Mouse (Mus musculus) forelimb bud, embryonic 11.5 days (tissue): ENCODE results near the gene Lrp5.
"Not testable (repeated sequence)": the region's sequence is repeated elsewhere in the genome, so short reads cannot be mapped to it uniquely, and the experiment has no call there.

Source experiments
- DNase-seq: peaks from one replicate; pipeline ENCODE4 v3.0.0-alpha.2; 2012; ENCODE audit warnings: low read depth, low spot score

The Lrp5 gene

DNA sequence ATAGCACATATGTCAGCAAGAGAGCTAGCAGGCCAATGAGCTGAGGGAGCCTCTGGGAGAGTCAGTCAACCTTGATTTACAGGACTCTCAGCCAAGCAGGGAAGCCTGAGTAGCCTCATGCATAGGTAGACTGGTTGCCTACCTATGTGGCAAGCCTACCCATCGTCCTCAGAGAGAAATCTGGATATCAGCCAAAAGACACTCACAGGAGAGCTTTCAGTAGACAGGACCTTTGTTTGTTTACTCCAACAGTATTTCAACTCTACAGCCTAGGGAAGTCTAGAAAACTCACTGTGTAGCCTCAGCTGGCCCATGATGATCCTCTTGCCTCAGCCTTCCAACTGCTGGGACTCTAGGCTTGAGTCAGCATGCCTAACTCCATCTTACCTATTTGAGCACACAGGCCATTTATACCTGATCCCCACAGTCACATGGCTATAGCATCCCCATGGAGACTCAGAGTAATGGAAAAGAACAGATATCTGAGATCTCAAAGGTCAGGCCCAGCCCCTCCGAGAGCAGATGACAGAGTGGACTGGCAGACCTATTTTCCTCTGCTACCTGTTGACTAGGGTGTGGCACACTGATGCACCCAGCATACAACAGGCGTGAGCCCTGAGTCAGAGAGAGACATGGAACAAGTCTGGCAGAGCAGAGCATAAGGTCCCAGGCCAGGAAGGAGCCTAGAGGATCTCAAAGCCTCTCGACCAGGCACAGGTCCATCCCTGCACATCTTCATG lies 73.7 kb downstream of the Lrp5 start:
- DNase-seq, result no peak

DNA sequence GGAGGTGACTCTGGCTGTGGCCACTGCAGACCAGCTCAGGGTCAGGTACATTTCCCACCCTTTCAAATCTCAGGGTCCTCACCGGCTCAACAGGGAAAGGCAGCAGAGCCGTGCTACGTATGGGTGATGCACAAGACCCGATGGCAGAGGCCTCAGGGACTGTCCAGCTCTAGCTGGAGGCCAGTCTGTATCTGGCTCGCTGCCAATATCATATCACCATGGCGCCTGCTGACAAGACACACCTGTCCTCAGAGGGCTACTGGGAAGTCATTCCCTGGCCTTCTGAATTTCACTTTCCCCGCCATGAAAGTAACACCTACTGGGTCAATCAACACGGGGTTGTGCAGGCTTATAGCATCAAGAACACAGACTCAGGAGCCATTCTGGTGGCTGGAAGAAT lies 74.6 kb downstream of the Lrp5 start:
- no peak for DNase-seq

DNA sequence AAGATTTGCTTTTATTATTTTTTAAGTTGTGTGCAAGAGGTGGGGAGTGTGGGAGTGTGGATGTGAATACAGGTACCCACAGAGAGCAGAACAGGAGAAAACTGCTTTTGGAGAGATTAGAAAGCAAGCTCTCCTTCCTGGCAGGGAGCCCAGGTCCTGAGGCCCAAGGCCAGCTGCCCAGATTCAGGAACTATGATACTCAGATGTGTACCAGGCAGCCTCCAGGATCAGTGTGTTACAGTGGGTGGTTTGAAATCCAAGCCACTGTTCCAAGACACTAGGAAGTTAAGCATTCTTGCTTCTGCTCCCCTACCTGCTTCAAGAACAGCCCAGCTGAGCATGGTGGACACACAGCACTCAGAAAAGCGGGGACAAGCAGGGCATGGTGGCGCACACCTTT lies 75.5 kb downstream of the Lrp5 start:
- no peak for DNase-seq

DNA sequence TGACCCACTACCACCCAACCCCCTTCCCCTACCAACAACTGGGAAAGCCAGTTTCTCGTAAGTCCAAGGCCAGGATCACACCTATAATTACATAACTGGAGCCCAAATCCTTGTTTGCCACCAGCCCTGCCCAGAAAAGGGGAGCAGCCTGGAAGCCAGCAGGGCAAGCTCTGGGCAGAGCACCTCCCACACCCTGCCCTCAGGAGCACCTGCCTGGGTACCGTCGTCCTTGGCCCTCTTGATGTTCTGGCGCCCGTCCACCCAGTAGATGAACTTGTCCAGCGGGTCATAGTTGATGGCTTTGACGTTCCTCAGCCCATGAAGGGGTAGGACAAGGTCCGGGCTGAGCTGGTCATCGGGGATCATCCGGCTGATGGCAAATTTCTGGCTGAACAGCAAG lies 76.5 kb downstream of the Lrp5 start:
- no peak for DNase-seq

DNA sequence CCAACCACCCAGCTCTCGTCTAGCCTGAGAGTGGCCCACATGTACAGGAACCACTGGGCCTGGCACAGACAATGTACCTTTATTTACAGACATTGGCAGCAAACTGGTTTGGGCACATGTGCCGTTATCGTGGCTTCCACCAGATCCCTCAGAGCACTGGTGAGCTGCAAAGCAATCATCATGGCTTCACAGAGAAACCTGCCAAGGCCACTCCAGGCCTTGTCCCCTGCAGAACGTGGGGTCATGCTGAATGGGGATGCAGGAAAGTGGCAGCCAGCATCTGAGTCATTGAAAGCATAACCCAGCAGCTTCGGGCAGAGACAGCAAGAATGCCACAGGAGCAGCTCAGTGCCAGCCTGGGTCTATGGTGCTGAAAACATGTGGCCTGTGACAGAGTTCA lies 92.0 kb downstream of the Lrp5 start:
- no peak for DNase-seq

DNA sequence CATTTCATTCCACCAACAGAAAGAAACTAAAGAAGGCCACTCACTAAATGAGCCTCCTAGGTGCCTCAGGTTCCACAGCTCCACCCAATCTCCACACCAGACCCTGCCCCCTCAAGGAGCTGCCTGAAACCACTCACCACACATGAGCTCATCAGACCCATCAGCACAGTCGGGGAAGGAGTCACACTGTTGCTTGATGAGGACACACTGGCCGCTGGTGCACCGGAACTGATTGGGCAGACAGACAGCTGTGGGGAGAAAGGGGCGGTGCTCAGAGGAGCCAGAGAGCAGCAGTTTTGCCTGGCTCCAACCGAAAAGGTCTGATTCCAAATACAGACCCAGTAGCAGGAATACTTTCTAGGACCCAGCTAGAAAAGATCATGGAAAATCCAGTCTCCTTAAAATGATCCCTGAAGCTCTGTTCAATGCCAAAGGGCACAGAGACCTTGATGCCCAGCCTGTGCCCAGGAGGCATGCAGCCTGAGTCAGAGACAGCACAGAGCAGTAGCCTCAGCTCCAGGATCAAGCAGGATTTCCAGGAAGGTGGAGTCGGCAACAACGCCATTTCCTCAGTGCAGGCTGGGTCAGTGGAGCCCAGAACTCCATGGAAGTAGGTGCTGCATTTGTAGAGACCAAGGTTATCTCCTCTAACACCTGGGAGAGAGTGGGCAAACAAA lies 92.8 kb downstream of the Lrp5 start:
- no peak for DNase-seq

DNA sequence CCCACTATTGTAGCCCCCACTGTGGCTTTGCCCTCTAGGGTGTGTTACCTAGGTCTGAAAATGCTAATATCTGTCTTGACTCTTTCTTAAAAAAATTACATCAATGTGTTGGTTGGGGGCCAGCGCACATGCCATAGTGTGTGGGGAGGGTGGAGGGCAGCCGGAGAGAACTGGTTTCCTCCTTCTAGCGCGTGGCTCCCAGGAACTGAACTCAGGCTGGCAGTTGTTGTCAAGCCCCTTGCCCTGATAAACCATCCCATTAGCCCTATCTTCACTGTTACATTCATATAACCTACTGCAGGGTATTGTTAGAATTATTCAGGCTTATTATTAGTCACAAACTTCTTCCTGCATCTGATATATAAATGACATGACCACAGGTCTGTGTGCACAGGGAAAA lies 96.4 kb downstream of the Lrp5 start:
- no peak for DNase-seq

DNA sequence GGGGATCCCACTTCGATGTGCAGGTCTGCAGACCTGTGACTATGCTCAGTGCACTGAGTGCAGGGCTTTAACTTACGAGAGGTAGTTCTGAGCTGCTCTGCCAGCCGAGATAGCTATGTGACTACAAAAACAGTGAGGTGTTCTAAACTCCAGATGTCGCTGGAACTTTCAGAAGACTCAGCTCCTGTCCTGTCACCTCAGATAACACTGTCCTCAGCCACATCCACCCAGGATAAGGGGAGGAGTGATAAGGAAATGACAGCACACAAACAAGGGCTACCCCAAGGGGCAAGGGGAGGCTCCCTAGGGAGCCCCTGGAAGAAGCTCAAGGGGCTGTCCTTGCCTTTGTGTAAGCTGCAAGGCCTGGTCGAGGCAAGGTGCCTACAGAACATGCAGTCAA lies 96.8 kb downstream of the Lrp5 start:
- no peak for DNase-seq

DNA sequence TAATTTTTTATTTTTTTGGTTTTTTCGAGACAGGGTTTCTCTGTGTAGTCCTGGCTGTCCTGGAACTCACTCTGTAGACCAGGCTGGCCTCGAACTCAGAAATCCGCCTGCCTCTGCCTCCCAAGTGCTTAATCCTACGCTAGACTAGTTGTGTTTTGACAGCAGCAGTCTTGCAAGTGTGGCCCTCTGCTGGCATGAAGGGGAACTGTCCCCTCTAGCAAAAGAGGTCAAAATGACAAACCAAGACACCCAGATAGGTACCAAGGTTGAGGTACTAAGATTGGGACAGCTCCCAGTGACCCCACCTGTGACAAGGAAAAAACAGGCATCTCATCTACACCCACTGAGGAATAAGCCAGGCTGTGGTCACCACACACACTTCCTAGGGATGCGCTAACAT lies 98.6 kb downstream of the Lrp5 start:
- DNase-seq, result not testable (repeated sequence)

DNA sequence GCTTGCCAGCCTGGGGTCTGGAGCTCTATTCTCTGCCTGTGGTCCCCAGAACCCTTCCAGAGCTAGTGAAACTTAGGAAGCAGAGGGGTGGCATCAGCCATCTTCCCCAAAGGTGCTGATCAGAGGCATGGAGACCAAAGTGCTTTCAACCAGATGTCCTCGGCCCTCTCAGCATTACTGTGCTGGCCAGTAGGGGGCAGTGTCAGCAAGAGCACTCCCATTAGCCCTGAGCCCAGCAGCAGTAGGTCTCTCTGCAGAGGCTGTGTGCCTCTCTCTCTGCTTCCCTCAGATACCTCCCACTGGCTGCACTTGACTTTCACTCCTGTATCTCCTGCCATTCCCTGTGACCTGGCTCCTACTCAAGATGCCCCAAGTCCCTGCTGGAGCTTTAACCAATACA lies 99.8 kb downstream of the Lrp5 start:
- DNase-seq, result peak; percentile 57

DNA sequence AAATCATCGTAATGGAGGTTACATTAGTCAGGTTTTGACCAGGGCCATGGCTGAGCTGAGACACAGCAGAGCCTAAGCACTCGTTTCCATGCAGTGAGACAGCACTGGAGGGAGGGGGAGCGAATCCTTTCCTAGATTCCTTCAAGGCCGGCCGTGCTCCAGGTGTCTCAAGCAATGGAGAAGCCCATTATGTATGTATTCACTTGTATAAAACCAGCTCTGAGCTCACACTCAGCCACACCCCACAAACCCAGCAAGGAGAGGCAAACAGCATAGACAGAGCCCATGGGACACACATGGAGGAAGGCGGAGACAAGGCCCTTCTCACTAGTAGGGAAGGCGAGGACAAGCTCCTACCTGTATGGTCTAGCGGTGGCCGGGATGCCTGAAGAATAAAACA lies 100.3 kb downstream of the Lrp5 start:
- no peak for DNase-seq

DNA sequence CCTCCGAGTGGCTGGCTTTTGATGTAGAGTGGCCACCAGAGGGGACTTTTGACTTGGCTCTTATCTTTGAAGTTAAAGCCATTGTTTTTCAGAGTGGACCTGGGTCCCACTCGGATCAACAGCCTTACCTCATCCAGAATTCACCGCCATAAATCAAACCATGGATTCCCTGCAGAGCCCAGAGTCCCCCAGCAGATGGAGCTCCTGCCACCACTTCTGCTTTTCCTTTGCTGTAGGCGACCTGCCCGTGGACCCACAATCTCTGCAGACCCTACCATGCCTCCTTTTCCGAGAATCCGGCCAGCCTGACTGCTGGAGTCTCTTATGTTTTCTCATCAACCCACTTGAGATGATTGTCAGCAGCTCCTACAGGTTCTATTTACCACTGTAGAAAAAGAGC lies 105.0 kb downstream of the Lrp5 start:
- DNase-seq, result peak; percentile 42

DNA sequence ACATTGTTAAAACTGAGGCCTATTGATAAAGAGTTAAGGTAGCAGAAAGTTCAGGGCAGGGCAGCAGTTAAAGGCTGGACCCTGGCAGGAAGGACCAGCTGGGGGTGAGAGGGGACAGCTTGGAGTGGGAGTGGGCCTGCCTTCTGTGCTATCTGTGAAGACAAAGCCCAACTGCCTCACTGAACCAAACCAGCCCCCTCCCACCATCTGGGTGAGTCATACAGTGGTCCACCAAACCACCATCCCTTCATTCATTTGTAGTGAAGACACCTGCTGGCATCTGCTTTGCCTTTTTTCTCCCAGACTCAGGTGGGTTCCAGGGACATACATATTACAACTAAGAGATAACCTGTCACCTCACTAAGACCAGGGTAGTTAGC lies 108.5 kb downstream of the Lrp5 start:
- no peak for DNase-seq

DNA sequence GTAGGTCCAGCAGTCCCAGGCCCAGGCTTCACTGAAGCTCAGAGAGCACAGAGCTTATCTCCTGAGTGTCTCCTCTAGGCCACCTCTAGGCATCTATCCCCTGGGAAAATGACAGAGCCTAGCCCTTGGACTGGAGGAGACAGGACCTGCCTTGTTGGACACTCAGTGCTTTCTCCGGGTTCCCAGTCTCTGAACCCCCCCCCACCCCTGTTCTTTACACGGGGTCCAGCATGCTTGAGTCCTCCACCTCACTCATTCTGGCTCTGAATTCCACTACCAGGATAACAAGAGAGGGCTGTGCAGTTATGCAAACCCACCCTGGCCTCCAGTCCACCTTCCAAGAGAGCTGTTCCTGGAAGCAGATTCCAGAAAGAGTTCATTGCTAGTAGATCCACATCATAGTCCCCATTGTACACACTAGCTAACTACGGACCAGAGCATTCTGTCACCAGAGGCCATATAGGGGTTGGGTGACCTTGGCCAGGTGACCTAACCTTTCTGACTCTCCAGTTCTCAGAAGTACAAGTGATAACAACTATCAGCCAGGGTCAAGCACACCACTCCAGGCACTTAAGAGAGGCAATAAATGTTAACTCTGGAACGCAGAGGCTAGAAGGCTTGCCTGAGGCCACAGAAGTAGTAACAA lies 109.0 kb downstream of the Lrp5 start:
- DNase-seq, result no peak

DNA sequence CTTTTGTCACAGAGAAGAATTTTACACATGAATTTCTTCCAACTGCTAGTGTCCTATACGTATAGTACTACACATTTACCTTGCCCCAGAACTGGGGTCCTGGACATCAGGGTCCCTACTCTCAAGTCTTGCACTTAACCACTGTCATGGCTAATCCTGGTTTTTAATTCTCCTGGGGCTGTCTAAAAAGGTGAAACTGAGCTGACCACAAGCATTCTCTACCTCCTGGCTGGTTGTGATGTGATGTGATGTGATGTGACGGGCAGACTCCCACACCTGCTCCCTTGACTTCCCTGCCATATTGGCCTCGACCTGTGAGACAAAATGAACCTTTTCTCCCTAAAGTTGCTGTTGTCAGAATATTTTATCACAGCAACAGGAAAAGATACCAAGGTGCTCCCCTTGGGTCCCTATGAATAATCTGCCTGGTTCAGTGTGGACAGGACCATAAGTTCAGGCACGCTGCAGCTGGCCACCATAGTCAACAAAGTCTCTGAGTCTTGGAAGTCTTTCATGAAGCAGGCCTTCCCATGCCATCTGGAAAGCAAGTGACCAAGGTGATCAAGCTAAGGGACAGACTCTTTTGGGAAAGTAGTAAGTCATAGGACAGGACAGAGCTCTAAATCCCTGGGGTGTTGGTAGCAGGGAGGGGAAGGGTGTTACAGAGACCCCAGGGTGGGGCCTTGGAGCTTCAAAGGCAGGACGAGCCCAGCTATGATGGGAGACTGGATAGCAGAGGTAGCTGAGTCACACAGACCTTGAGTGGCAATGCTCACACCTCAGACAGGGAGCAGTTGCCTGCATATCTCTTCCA lies 109.7 kb downstream of the Lrp5 start:
- DNase-seq, result no peak

DNA sequence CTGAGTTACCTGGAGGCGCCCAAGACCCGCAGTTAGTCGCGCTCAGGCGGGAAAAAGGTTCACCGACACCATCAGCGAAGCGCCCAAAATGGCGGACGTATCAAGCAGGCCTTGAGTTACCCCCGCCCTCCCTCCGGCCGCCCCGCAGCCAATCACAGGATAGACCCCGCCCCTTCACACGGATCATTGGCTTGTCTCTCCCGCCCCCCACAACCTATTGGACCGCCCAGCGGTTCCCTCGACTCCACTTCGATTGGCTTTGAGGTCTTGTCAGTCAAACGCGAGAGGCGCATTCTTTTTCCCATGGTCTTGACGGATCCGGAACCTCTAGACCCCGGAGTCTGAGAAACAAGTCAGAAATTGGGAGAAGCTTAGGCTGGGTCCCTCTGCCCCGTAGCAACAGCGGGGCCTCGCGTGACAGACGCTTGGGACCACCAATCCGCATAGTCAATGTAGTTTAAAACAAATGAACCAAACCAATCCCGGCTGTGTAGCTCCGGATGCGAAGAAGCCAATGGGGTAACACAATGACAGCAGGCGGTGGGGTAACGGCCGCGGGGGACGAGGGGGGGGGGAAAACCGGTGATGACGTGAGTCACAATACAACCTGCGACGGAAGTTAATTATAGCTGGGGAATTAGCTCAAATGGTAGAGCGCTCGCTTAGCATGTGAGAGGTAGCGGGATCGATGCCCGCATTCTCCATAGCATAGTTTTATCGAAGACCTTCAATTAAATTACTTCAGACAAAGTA lies 110.6 kb downstream of the Lrp5 start, which contains the start of gene Ppp6r3:
Ppp6r3 (minus strand) TSS at position 118 of the 753 bp plus-strand sequence.
- DNase-seq, result peak; percentile 100

DNA sequence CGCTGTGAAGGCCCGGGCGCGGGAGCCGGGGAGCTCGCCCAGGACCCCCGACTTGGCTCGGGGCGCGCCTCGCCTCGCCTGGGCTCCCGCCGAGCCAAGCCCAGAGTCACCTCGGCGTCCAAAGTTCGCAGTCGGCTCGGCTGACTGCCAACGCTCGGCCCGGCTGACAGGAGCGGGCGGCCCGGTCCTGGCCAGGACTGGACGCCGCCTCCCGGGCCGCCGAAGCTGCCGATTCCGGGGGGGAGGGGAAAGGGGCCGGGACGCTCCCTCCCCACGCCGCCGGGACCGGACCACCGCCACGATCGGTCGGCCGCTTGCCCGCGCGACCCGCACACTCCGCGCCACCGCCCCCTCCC lies 111.1 kb downstream of the Lrp5 start:
- no peak for DNase-seq

DNA sequence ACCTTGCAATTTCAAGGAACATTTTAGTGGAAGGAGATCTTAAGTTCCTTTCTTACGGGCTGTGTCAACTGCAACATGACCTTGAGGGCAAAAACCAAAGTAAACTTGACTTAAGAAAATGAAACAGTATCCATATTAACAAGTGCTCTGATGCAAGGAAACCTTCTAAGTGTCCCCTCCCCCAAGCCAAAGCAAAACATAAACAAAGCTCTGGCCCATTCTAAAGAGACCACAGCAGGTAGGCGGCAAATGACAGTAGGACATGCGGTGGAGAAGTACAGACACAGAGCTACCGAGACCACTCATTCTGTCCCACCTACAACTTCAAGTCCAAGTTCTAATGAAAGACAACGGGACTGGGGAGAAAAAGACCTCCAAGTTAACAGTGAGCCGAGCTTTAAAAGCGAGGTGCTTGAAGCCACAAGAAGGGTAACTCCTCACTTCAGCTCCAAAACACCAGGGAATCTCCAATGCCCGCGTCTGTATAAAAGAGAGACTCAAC lies 111.7 kb downstream of the Lrp5 start:
- DNase-seq, result no peak

DNA sequence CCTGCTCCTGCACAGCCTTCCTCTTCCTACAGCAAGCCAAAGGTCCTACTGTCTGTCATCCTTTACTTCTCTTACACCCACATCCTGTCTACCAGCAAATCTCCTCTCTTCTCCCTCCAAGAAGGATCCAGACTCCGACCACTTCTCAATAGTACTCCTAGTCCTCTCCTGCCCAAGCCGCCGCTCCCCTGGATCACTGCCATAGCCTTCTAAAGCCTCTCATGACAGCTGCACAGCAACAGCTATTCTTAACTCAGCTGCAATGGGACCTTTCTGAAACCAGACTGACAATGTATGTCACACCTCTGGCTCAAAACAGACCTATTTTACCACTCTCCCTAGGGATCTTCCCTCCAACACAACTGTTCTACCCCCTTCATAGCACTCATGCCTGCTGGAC lies 122.1 kb downstream of the Lrp5 start:
- no peak for DNase-seq

DNA sequence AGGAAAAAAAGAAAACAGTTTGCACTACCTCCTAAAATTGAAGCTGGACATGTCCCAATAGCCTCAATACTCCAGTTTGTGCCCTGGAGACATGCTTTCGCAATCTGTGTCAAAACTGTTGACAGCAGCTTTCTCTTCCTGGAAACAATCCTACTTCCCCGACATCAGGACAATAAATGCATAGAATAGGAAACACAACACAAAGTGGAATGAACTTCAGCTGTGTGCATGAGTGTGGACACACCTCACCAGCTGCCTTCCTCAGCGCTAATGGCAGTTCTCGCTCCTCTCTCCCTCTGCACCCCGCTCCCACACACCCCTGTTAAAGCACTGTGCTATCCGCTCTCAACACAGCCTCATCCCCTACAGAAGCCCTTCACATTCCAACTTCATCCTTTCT lies 123.6 kb downstream of the Lrp5 start:
- no peak for DNase-seq

DNA sequence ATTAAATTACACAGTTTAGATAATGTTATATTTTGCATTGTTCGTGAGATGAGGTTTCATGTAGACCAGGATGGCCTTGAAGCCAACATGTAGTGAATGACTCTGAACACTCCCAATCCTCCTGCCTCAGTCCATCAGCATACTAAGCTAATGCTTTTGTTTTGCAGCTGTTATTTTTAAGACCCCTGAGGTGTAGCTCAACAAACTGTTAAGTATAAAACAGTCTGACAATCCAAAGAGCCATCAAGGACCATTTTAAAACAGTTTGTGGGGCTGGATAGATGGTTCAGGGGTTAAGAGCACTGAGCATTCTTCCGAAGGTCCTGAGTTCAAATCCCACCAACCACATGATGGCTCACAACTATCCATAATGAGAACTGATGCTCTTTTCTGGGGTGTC lies 124.1 kb downstream of the Lrp5 start:
- DNase-seq, result no peak
